Mouse (Mus musculus): ENCODE measurements around the gene Dglucy. TPM values are rescaled to one million over a fixed set of nuclear protein-coding genes. Genes with fewer than 3 reads are reported as not detected.
A peak's percentile ranks its signal among the peaks of the same experiment; 100 is the strongest.

Dglucy gene
- polyA plus RNA-seq, 1 experiment from 2014 or later, result 2.8 TPM

DNA sequence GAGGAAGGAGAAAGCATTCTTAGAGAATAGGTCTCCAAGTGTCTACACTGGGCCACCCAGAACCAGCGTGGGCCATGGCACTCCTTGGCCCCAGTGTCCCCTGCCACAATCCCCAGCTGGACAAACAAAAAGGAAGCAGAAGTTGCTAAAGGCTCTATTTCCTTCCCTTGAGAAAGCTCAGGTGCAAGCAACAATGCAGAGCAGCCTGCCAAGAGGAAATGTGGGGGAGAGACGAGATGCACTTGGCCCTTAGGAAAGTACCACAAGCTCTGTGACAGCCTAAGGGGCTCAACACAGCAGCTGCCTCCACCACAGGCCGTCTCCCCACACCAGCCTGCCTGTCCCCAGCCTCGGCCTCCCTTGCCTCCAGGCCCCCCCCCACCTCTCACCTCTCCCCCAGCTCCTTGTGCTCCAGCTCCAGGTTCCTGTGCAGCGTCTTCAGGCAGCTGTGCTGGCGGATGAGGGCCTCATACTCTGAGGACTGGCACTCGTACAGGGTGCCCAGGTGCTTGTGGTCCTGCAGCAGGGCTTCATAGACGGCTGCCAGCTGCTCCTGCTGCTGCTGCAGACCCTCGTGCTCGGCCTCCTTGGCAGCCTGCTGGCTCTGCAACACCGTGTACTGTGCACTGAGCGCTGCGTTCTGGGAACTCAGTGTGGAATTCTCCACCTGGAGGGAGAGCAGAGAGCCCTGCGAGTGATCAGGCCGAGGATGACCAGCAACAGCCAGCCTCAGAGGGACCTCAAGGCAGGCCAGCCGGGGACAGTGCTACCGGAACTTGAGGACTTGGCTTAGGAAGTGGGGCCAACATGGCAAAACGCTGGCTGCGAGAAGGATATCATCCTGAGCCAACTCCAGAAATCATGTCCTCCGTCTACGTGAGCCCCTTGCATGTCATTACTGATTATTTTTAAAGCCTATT, 158.8 kb downstream of the Dglucy start:
- H3K36me3 ChIP-seq (ENCODE audit: control insufficient read depth, insufficient read depth, low read length), result peaks cover 3% of the 10 kb centered on the region; the same call in 1 of the 2 replicates
- H3K27me3 ChIP-seq (ENCODE audit: control insufficient read depth, insufficient read depth, low read length), result no peaks in the 10 kb centered on the region
- H3K9me3 ChIP-seq (ENCODE audit: control insufficient read depth, low read length), result no peaks in the 10 kb centered on the region
- TF ChIP-seq EP300 (optimal IDR thresholded peaks at IDR 0.05) (no peak), CTCF (IDR thresholded peaks at IDR 0.05; ENCODE audit: low read depth) (no peak)
- peak; percentile 24; the same call in 1 of the 2 replicates for ATAC-seq (ENCODE audit: low FRiP score, low TSS enrichment)
- WGBS, result 53% methylated on average over 21 of the region's 21 CpGs
- DNase-seq (ENCODE audit: low spot score), result no peak
- H3K4me3 ChIP-seq (ENCODE audit: low read depth, low read length), result no peak overlapping the region
- no peak overlapping the region for H3K9ac ChIP-seq (ENCODE audit: low read length)
- H3K27ac ChIP-seq (replicated peaks), result no peak overlapping the region
- no peak overlapping the region for H3K4me2 ChIP-seq (replicated peaks; ENCODE audit: low read depth)
- no peaks in the 10 kb centered on the region for H3K4me1 ChIP-seq (replicated peaks; ENCODE audit: control insufficient read depth, insufficient read depth)

DNA sequence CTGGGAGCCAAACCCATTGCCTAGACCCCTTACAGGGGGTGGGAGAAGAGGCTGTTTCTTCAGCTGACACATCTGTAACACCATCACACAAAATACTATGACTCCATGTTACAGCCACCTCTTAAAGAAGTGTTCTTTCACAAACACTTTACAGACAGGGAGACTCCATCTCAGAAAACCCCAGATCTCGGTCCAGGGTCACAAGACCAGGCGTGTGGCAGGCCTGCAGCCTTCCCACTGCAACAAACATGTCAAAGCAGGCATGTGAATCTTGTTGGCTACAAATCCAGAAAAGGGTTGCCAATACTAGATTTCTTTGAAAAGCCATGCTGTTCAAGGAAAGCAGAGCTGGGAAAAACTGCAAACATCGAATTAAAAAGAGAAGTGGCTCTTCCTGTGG, 162.5 kb downstream of the Dglucy start:
- Histone ChIP-seq H3K27me3 (ENCODE audit: control insufficient read depth, insufficient read depth, low read length) (no peaks in the 10 kb centered on the region), H3K36me3 (ENCODE audit: control insufficient read depth, insufficient read depth, low read length) (no peaks in the 10 kb centered on the region), H3K9me3 (ENCODE audit: control insufficient read depth, low read length) (no peaks in the 10 kb centered on the region), H3K4me3 (ENCODE audit: low read depth, low read length) (no peak overlapping the region), H3K4me2 (replicated peaks; ENCODE audit: low read depth) (no peak overlapping the region), H3K27ac (replicated peaks) (no peak overlapping the region), H3K9ac (ENCODE audit: low read length) (no peak overlapping the region), H3K4me1 (replicated peaks; ENCODE audit: control insufficient read depth, insufficient read depth) (no peaks in the 10 kb centered on the region)
- TF ChIP-seq CTCF (IDR thresholded peaks at IDR 0.05; ENCODE audit: low read depth) (no peak), EP300 (optimal IDR thresholded peaks at IDR 0.05) (no peak)
- DNase-seq (ENCODE audit: low spot score), result no peak
- ATAC-seq (ENCODE audit: low FRiP score, low TSS enrichment), result no peak
- 84% methylated on average over 3 of the region's 3 CpGs for WGBS

DNA sequence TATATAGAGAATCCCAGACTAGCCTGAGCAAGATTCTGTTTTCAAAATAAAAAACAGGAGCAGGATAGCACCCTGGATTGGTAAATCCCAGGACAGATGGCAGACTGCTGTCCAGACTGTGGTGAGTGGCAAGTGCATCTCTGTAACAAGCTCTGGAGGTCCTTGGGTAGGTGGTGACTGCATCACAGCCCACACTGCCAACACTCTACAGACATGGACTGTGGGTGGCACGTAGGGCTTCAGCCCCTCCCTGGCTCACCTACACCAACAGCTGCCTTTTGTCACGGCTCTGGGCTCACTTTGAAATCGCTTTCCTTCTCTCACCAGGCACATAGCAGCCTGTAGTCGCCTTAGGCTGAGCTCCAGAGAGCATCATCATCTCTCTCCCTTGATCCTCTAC, 164.3 kb downstream of the Dglucy start:
- TF ChIP-seq EP300 (optimal IDR thresholded peaks at IDR 0.05) (no peak), CTCF (IDR thresholded peaks at IDR 0.05; ENCODE audit: low read depth) (no peak)
- DNase-seq (ENCODE audit: low spot score), result no peak
- no peak overlapping the region for H3K27ac ChIP-seq (replicated peaks)
- WGBS, result 76% methylated on average over 4 of the region's 4 CpGs
- no peaks in the 10 kb centered on the region for H3K36me3 ChIP-seq (ENCODE audit: control insufficient read depth, insufficient read depth, low read length)
- no peak overlapping the region for H3K9ac ChIP-seq (ENCODE audit: low read length)
- ATAC-seq (ENCODE audit: low FRiP score, low TSS enrichment), result no peak
- no peaks in the 10 kb centered on the region for H3K4me1 ChIP-seq (replicated peaks; ENCODE audit: control insufficient read depth, insufficient read depth)
- H3K4me2 ChIP-seq (replicated peaks; ENCODE audit: low read depth), result no peak overlapping the region
- H3K4me3 ChIP-seq (ENCODE audit: low read depth, low read length), result no peak overlapping the region
- H3K9me3 ChIP-seq (ENCODE audit: control insufficient read depth, low read length), result no peaks in the 10 kb centered on the region
- no peaks in the 10 kb centered on the region for H3K27me3 ChIP-seq (ENCODE audit: control insufficient read depth, insufficient read depth, low read length)

DNA sequence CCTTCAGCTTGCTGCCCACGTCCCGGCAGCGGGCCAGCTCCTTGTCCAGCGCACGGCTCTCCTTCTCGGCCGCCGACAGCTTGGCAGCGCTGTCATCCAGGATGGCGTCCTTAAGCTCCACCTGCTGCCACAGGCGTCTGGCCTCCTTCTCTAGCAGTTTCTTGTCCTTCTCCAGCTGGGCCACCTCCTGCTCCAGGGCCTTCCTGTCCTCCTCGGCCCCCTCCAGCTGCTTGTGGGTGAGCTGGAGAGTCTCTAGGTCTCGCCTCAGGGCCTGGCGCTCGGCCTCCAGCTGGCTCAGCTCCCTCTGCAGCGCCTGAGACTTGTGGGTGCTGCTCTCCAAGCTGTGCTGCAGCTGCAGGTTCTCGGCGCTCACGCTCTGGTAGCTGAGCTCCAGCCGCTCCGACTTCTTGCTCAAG, 166.1 kb downstream of the Dglucy start:
- WGBS, result 85% methylated on average over 21 of the region's 21 CpGs
- DNase-seq (ENCODE audit: low spot score) (no peak), ATAC-seq (ENCODE audit: low FRiP score, low TSS enrichment) (no peak)
- no peak overlapping the region for H3K4me2 ChIP-seq (replicated peaks; ENCODE audit: low read depth)
- TF ChIP-seq CTCF (IDR thresholded peaks at IDR 0.05; ENCODE audit: low read depth) (no peak), EP300 (optimal IDR thresholded peaks at IDR 0.05) (no peak)
- H3K36me3 ChIP-seq (ENCODE audit: control insufficient read depth, insufficient read depth, low read length), result no peaks in the 10 kb centered on the region
- H3K4me1 ChIP-seq (replicated peaks; ENCODE audit: control insufficient read depth, insufficient read depth), result no peaks in the 10 kb centered on the region
- H3K27ac ChIP-seq (replicated peaks), result no peak overlapping the region
- no peak overlapping the region for H3K4me3 ChIP-seq (ENCODE audit: low read depth, low read length)
- no peaks in the 10 kb centered on the region for H3K9me3 ChIP-seq (ENCODE audit: control insufficient read depth, low read length)
- H3K27me3 ChIP-seq (ENCODE audit: control insufficient read depth, insufficient read depth, low read length), result no peaks in the 10 kb centered on the region
- H3K9ac ChIP-seq (ENCODE audit: low read length), result no peak overlapping the region

DNA sequence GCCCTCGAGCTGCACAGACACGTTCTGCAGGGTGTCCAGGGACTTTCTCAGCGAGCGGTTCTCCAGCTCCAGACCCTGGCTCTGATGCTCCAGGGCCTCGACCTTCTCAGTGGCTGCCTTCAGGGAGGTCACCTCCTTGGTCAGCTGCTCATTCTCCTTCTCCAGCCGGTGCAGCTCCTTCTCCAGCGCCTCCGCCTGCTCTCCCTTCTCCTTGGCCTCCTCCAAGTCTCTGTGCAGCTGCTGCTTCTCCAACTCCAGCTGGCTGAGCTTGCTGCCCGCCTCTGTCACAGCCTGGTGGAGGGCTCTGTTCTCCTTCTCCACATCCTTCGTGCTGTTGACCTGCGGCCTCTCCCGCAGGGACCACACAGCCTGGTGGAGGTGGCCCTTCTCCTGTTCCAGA, 166.6 kb downstream of the Dglucy start:
- H3K27ac ChIP-seq (replicated peaks), result no peak overlapping the region
- H3K4me2 ChIP-seq (replicated peaks; ENCODE audit: low read depth), result no peak overlapping the region
- no peaks in the 10 kb centered on the region for H3K4me1 ChIP-seq (replicated peaks; ENCODE audit: control insufficient read depth, insufficient read depth)
- H3K27me3 ChIP-seq (ENCODE audit: control insufficient read depth, insufficient read depth, low read length), result no peaks in the 10 kb centered on the region
- H3K9ac ChIP-seq (ENCODE audit: low read length), result no peak overlapping the region
- H3K36me3 ChIP-seq (ENCODE audit: control insufficient read depth, insufficient read depth, low read length), result no peaks in the 10 kb centered on the region
- no peaks in the 10 kb centered on the region for H3K9me3 ChIP-seq (ENCODE audit: control insufficient read depth, low read length)
- no peak overlapping the region for H3K4me3 ChIP-seq (ENCODE audit: low read depth, low read length)
- DNase-seq (ENCODE audit: low spot score) (no peak), ATAC-seq (ENCODE audit: low FRiP score, low TSS enrichment) (0 out of 2 replicates have a peak, but pooled peaks have one; percentile 11)
- WGBS, result 68% methylated on average over 12 of the region's 12 CpGs
- TF ChIP-seq EP300 (optimal IDR thresholded peaks at IDR 0.05), result no peak

DNA sequence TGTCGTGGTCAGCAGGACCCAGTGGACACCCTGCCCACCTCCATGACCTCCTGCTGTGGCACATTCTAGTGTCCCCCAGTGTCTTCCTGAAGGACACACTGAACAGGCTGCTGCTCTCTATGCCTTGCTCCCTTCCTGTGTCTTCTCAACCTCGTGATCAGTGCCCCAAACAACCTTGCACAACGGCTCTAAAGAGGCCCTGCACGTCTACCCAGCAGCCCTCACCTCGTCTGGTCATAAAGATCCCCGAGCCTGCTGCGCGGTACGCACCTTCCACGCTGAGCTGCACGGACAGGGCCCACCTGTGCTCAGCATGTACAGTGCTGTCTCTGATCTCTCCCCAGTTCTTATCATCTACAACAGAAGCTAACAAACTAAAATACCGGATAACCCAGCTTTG, 167.1 kb downstream of the Dglucy start:
- Histone ChIP-seq H3K27ac (replicated peaks) (no peak overlapping the region), H3K4me3 (ENCODE audit: low read depth, low read length) (no peak overlapping the region), H3K9me3 (ENCODE audit: control insufficient read depth, low read length) (no peaks in the 10 kb centered on the region), H3K9ac (ENCODE audit: low read length) (no peak overlapping the region), H3K27me3 (ENCODE audit: control insufficient read depth, insufficient read depth, low read length) (no peaks in the 10 kb centered on the region), H3K4me2 (replicated peaks; ENCODE audit: low read depth) (no peak overlapping the region), H3K4me1 (replicated peaks; ENCODE audit: control insufficient read depth, insufficient read depth) (no peaks in the 10 kb centered on the region), H3K36me3 (ENCODE audit: control insufficient read depth, insufficient read depth, low read length) (no peaks in the 10 kb centered on the region)
- 78% methylated on average over 12 of the region's 12 CpGs for WGBS
- DNase-seq (ENCODE audit: low spot score), result no peak
- ATAC-seq (ENCODE audit: low FRiP score, low TSS enrichment), result no peak
- TF ChIP-seq CTCF (IDR thresholded peaks at IDR 0.05; ENCODE audit: low read depth), result no peak

Other genes starting within 250 kb of the Dglucy start
- 1.4 and 1.6 TPM in 2 replicates for gene Rps6ka5, start 52.1 kb upstream of the Dglucy start, polyA plus RNA-seq (2015; fragmentation: Nextera tagmentation; extraction: Ambion mirVana)
- gene Gpr68, start 129.1 kb downstream of the Dglucy start, polyA plus RNA-seq (2015; fragmentation: Nextera tagmentation; extraction: Ambion mirVana), result 0.44 and 0.48 TPM in 2 replicates
- gene Ccdc88c, start 250.0 kb downstream of the Dglucy start, polyA plus RNA-seq (2015; fragmentation: Nextera tagmentation; extraction: Ambion mirVana), result 5.7 and 6.0 TPM in 2 replicates

Measured in stomach, postnatal 0 days (tissue).